Mouse (Mus musculus) midbrain, embryonic 15.5 days (tissue): ENCODE measurements around the gene Rhbdd2. TPM values are rescaled to one million over a fixed set of nuclear protein-coding genes. Genes with fewer than 3 reads are reported as not detected.

Experiments used
- ATAC-seq: fragments of 200-750 bp; cut with Nextera tagmentation; replicated peaks from 2 replicates; pipeline ENCODE4 v1.8.0; 2017; ENCODE audit warnings: moderate TSS enrichment
- H3K27ac ChIP-seq: fragments of 300-500 bp; sonication (generic); 2 replicates; pipeline ENCODE4 v1.5.1; 2015; ENCODE audit warnings: mild to moderate bottlenecking, inconsistent platforms
- H3K27me3 ChIP-seq: fragments of 300-500 bp; sonication (generic); replicated peaks from 2 replicates; pipeline ENCODE4 v1.6.1; 2015; ENCODE audit warnings: inconsistent platforms
- H3K36me3 ChIP-seq: fragments of 300-500 bp; sonication (generic); replicated peaks from 2 replicates; pipeline ENCODE4 v1.6.1; 2015; ENCODE audit warnings: inconsistent platforms
- H3K4me1 ChIP-seq: fragments of 300-500 bp; sonication (generic); 2 replicates; pipeline ENCODE4 v1.6.1; 2015; ENCODE audit warnings: inconsistent platforms
- H3K4me2 ChIP-seq: fragments of 300-500 bp; sonication (generic); 2 replicates; pipeline ENCODE4 v1.6.1; 2015; ENCODE audit warnings: inconsistent platforms, mild to moderate bottlenecking, moderate library complexity
- H3K4me3 ChIP-seq: fragments of 300-500 bp; sonication (generic); 2 replicates; pipeline ENCODE4 v1.5.1; 2015; ENCODE audit warnings: mild to moderate bottlenecking, inconsistent platforms
- H3K9ac ChIP-seq: fragments of 300-500 bp; sonication (generic); 2 replicates; pipeline ENCODE4 v1.6.1; 2015; ENCODE audit warnings: mild to moderate bottlenecking, inconsistent platforms
- H3K9me3 ChIP-seq: fragments of 300-500 bp; sonication (generic); 2 replicates; pipeline ENCODE4 v1.6.1; 2016; ENCODE audit warnings: inconsistent platforms
- WGBS: fragments of 180-500 bp; shearing (Covaris S2); methylation state at CpG from one replicate; pipeline ENCODE4 v1.1.7; 2015; ENCODE audit warnings: mixed read lengths; 5-methylcytosine and 5-hydroxymethylcytosine counted together
- polyA plus RNA-seq: library from polyadenylated mRNA; unstranded; fragments of >200 nt; fragmentation: Nextera tagmentation; extraction: Ambion mirVana; gene quantifications from 2 replicates; pipeline ENCODE4 v1.2.1, GENCODE M21; 2015

Rhbdd2 gene
- polyA plus RNA-seq, 1 experiment from 2014 or later = 89.9 TPM

GRCm38 (mm10) chr5:135628916-135629315 lies 3.5 kb upstream of the Rhbdd2 start:
- ATAC-seq = no peak
- no peaks in the 10 kb centered on the region for H3K36me3 ChIP-seq
- no peaks in the 10 kb centered on the region for H3K27me3 ChIP-seq
- H3K9ac ChIP-seq = no peak overlapping the region
- H3K4me1 ChIP-seq = peaks cover 14% of the 10 kb centered on the region
- no peak overlapping the region for H3K4me3 ChIP-seq
- H3K4me2 ChIP-seq = peak overlapping the region; percentile 30
- no peaks in the 10 kb centered on the region for H3K9me3 ChIP-seq
- 30% methylated on average over 10 of the region's 10 CpGs for WGBS
- H3K27ac ChIP-seq = no peak overlapping the region

DNA sequence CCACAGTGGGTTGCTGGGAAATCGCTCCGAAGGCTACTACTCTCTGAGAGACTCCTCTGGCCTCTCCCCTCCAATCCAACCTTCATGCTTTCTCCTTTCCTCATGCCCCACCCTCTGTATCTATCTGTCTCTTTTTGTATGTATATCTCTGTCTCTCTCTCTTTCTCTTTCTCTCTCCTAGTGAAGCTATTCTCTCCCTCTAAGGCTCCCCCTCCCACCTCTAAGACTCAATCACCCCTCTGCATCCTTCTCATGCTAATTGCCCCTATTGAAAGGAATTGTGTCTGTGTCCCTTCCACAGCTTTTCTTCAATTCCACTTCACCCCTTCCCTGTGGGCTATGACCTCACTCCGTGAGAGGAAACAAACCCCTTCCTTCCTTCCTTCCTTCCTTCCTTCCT lies 3.0 kb upstream of the Rhbdd2 start:
- ATAC-seq = no peak
- H3K9me3 ChIP-seq = no peaks in the 10 kb centered on the region
- no peak overlapping the region for H3K4me2 ChIP-seq
- H3K27me3 ChIP-seq = no peaks in the 10 kb centered on the region
- H3K9ac ChIP-seq = no peak overlapping the region
- no peak overlapping the region for H3K27ac ChIP-seq
- 88% methylated on average over 3 of the region's 3 CpGs for WGBS
- H3K36me3 ChIP-seq = no peaks in the 10 kb centered on the region
- H3K4me1 ChIP-seq = peaks cover 19% of the 10 kb centered on the region
- no peak overlapping the region for H3K4me3 ChIP-seq

- WGBS = 34% methylated on average over 3 of the region's 3 CpGs
- Histone ChIP-seq H3K4me1 (peaks cover 22% of the 10 kb centered on the region), H3K4me2 (no peak overlapping the region), H3K36me3 (no peaks in the 10 kb centered on the region), H3K9me3 (no peaks in the 10 kb centered on the region), H3K9ac (no peak overlapping the region), H3K27me3 (no peaks in the 10 kb centered on the region), H3K27ac (no peak overlapping the region), H3K4me3 (no peak overlapping the region)
- no peak for ATAC-seq
Observed at GRCm38 (mm10) chr5:135630598-135630997, 1.8 kb upstream of the Rhbdd2 start.

DNA sequence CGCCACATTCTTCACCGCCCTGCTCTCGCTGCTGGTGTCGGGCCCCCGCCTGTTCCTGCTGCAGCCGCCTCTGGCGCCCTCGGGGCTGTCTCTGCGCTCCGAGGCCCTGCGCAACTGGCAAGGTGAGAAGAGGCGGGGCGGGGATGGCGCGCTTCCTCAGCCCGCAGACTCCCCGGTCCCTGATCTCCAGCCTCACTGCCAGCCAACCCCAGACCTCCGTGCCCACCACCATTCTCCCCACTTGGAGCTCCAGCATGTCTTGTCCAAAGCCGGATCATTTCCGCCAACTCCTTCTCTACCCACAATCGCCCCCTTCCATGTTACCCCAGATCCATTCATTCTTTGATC lies 353 bp downstream of the Rhbdd2 start:
- peak overlapping the region; percentile 88 for H3K4me3 ChIP-seq
- peak overlapping the region; percentile 96 for H3K27ac ChIP-seq
- H3K4me2 ChIP-seq = peak overlapping the region; percentile 64
- 0% methylated on average over 21 of the region's 21 CpGs for WGBS
- ATAC-seq = peak; percentile 85
- peaks cover 22% of the 10 kb centered on the region for H3K4me1 ChIP-seq
- H3K9ac ChIP-seq = peak overlapping the region; percentile 89
- no peaks in the 10 kb centered on the region for H3K9me3 ChIP-seq
- no peaks in the 10 kb centered on the region for H3K27me3 ChIP-seq
- H3K36me3 ChIP-seq = peaks cover 15% of the 10 kb centered on the region

- no peak overlapping the region for H3K9ac ChIP-seq
- WGBS = 92% methylated on average over 7 of the region's 7 CpGs
- H3K27me3 ChIP-seq = no peaks in the 10 kb centered on the region
- no peak overlapping the region for H3K4me3 ChIP-seq
- no peak for ATAC-seq
- no peaks in the 10 kb centered on the region for H3K9me3 ChIP-seq
- H3K4me1 ChIP-seq = 0 out of 2 replicates have a peak, but pooled peaks cover 2% of the 10 kb centered on the region
- H3K36me3 ChIP-seq = peaks cover 23% of the 10 kb centered on the region
- no peak overlapping the region for H3K4me2 ChIP-seq
- no peak overlapping the region for H3K27ac ChIP-seq
Observed at GRCm38 (mm10) chr5:135639760-135640458, 7.5 kb downstream of the Rhbdd2 start.

DNA sequence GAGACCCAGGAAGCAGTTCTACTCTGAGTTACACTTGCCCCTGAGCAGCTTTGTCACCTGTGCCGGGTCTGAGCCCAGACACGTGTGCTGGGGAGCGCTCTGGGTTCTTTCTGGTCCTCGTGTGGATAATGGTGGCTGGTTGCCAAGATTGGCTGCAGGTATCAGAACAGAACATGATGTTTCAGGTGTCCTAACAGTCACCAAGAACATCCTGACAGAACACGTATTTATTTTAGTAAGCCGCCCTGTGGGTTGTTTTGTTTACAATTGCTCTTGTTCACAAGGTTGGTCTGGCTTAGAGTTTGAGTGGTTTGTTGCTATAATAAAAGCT lies 8.0 kb downstream of the Rhbdd2 start:
- Histone ChIP-seq H3K27me3 (no peaks in the 10 kb centered on the region), H3K36me3 (peaks cover 23% of the 10 kb centered on the region), H3K27ac (no peak overlapping the region), H3K4me1 (0 out of 2 replicates have a peak, but pooled peaks cover 2% of the 10 kb centered on the region), H3K4me3 (no peak overlapping the region), H3K9ac (no peak overlapping the region), H3K9me3 (no peaks in the 10 kb centered on the region), H3K4me2 (no peak overlapping the region)
- no peak for ATAC-seq
- WGBS = 89% methylated on average over 6 of the region's 6 CpGs

- WGBS = 96% methylated on average over 1 of the region's 1 CpGs
- ATAC-seq = no peak
- H3K36me3 ChIP-seq = peaks cover 20% of the 10 kb centered on the region
- no peak overlapping the region for H3K27ac ChIP-seq
- H3K9ac ChIP-seq = no peak overlapping the region
- no peak overlapping the region for H3K4me3 ChIP-seq
- no peak overlapping the region for H3K4me2 ChIP-seq
- H3K9me3 ChIP-seq = no peaks in the 10 kb centered on the region
- no peaks in the 10 kb centered on the region for H3K27me3 ChIP-seq
- H3K4me1 ChIP-seq = 0 out of 2 replicates have a peak, but pooled peaks cover 2% of the 10 kb centered on the region
Observed at GRCm38 (mm10) chr5:135641028-135641427, 8.6 kb downstream of the Rhbdd2 start.

- H3K4me2 ChIP-seq = no peak overlapping the region
- H3K4me3 ChIP-seq = no peak overlapping the region
- H3K27me3 ChIP-seq = no peaks in the 10 kb centered on the region
- H3K27ac ChIP-seq = no peak overlapping the region
- WGBS = 87% methylated on average over 10 of the region's 10 CpGs
- H3K4me1 ChIP-seq = 0 out of 2 replicates have a peak, but pooled peaks cover 2% of the 10 kb centered on the region
- no peaks in the 10 kb centered on the region for H3K9me3 ChIP-seq
- H3K36me3 ChIP-seq = peaks cover 6% of the 10 kb centered on the region; the same call in 1 of the 2 replicates
- H3K9ac ChIP-seq = no peak overlapping the region
- no peak for ATAC-seq
Observed at GRCm38 (mm10) chr5:135642686-135643551, 10.5 kb downstream of the Rhbdd2 start.

- WGBS = 95% methylated on average over 1 of the region's 1 CpGs
- H3K9ac ChIP-seq = no peak overlapping the region
- peaks cover 5% of the 10 kb centered on the region; the same call in 1 of the 2 replicates for H3K36me3 ChIP-seq
- H3K4me1 ChIP-seq = 0 out of 2 replicates have a peak, but pooled peaks cover 2% of the 10 kb centered on the region
- ATAC-seq = no peak
- no peak overlapping the region for H3K4me2 ChIP-seq
- no peaks in the 10 kb centered on the region for H3K9me3 ChIP-seq
- H3K4me3 ChIP-seq = no peak overlapping the region
- H3K27me3 ChIP-seq = no peaks in the 10 kb centered on the region
- no peak overlapping the region for H3K27ac ChIP-seq
Observed at GRCm38 (mm10) chr5:135643552-135643842, 11.1 kb downstream of the Rhbdd2 start.

DNA sequence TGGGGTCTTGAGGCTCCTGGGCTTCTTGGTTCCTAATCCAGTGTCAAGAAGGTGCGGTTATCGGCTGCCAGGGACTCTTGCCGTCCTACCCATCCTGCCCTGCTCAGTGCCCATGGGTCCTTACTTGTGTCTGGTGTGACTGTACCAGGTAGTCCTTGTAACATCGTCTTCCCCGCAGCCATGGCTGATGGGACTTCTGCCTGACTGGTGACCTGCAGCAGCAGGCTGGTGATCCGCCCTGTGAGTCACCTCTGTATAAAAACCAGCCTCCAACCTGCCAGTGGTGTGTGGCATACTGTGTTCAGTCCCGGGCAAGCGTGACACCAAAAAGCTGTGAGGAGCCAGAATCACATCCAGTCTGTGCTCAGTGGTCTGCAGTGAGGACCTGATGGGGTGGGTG lies 11.5 kb downstream of the Rhbdd2 start:
- no peaks in the 10 kb centered on the region for H3K27me3 ChIP-seq
- 0 out of 2 replicates have a peak, but pooled peaks cover 2% of the 10 kb centered on the region for H3K4me1 ChIP-seq
- H3K27ac ChIP-seq = no peak overlapping the region
- H3K4me2 ChIP-seq = no peak overlapping the region
- ATAC-seq = no peak
- peaks cover 5% of the 10 kb centered on the region; the same call in 1 of the 2 replicates for H3K36me3 ChIP-seq
- H3K4me3 ChIP-seq = no peak overlapping the region
- WGBS = 95% methylated on average over 8 of the region's 8 CpGs
- no peaks in the 10 kb centered on the region for H3K9me3 ChIP-seq
- H3K9ac ChIP-seq = no peak overlapping the region

GRCm38 (mm10) chr5:135645330-135645729 lies 12.9 kb downstream of the Rhbdd2 start:
- 91% methylated on average over 5 of the region's 5 CpGs for WGBS
- H3K9ac ChIP-seq = no peak overlapping the region
- no peaks in the 10 kb centered on the region for H3K9me3 ChIP-seq
- H3K27ac ChIP-seq = no peak overlapping the region
- H3K4me2 ChIP-seq = no peak overlapping the region
- H3K4me3 ChIP-seq = no peak overlapping the region
- 0 out of 2 replicates have a peak, but pooled peaks cover 2% of the 10 kb centered on the region for H3K4me1 ChIP-seq
- H3K27me3 ChIP-seq = no peaks in the 10 kb centered on the region
- H3K36me3 ChIP-seq = peaks cover 5% of the 10 kb centered on the region; the same call in 1 of the 2 replicates
- ATAC-seq = no peak

DNA sequence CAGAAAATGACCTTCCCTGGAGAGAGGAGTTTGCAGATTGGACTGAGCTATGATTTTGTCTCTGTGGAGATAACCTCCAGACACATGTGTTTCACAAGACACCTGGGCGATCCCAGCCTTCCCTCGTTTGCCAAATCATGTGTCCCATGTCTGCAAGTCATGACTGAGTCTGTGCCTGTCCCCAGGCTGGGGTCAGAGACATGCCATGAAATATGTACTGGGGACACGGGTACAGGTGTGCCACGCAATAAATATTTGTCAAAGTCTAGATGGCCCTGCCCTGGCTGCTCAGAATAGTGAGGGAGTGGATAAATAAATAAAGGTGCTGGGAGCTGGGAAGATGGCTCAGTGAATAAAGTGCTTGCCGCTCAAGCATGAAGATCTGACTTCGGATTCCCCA lies 13.6 kb downstream of the Rhbdd2 start:
- Histone ChIP-seq H3K36me3 (peaks cover 5% of the 10 kb centered on the region; the same call in 1 of the 2 replicates), H3K4me3 (no peak overlapping the region), H3K27me3 (no peaks in the 10 kb centered on the region), H3K9ac (no peak overlapping the region), H3K9me3 (no peaks in the 10 kb centered on the region), H3K4me2 (no peak overlapping the region), H3K4me1 (0 out of 2 replicates have a peak, but pooled peaks cover 2% of the 10 kb centered on the region), H3K27ac (no peak overlapping the region)
- no peak for ATAC-seq
- WGBS = 93% methylated on average over 6 of the region's 6 CpGs
